ENCODE assay signal across 23 mouse cellular contexts in the genomic region with DNA sequence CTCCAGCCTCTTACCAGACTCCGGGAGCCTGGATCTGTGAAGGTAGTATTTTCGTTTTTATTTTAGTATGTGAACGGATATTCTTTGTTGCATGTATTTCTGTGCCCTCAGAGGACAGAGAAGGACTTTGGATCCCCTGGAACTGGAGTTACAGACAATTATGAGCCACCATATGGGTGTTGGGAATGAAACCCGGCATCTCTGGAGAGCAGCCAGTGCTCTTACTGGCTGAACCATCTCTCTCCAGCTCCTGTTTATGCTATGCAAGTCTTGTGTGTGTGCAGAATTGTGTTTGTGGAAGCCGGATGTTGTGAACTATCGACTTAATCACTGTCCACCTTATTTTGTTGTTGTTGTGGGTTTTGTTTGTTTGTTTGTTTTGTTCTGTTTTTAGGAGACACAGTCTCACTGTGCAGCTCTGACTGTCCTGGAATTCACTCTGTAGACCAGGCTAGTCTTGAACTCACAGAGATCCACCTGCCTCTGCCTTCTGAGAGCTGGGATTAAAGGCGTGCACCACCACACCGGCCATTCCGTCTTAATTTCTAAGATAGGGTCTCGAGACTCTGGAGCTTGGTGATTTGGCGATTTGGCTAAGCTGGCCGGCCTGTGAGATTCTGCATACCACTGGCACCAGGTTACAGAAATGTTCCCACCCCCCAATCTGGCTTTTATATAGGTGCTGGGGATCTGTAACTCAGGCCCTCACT. TPM values are rescaled to one million over a fixed set of nuclear protein-coding genes. Genes with fewer than 3 reads are reported as not detected.
DNase-seq lines count a peak whose midpoint lies in the region; ATAC-seq lines count a peak whose summit lies in the region.
"Had no signal": no experiment of that assay in that cellular context is flagged by ENCODE, and none has a peak within 500 bp of the region (broad histone marks: within the 10 kb centered on the region; RNA-seq: fewer than 3 reads in every experiment).

No protein-coding gene starts in this region.

- peaks cover 70% of the 10 kb centered on the region for H3K36me3 ChIP-seq in hindbrain, embryonic 10.5 days

- H3K4me3 ChIP-seq in hindbrain, embryonic 10.5 days: no peak overlapping the region
- H3K4me3 ChIP-seq: heart, embryonic 15.5 days; hindbrain, embryonic 15.5 days; limb, embryonic 13.5 days; liver, embryonic 12.5 days; megakaryocyte, embryonic 14.5 days; midbrain, embryonic 13.5 days had no signal

- intact Hi-C loops in heart, postnatal 25 days (cut with DNase I): no loop called here

- H3K4me1 ChIP-seq in hindbrain, embryonic 10.5 days (replicated peaks): peaks cover 4% of the 10 kb centered on the region
- H3K4me1 ChIP-seq: heart, embryonic 15.5 days; limb, embryonic 13.5 days had no signal

- no peak overlapping the region for H3K27ac ChIP-seq in hindbrain, embryonic 10.5 days
- H3K27ac ChIP-seq: heart, embryonic 15.5 days; hindbrain, embryonic 15.5 days; kidney, postnatal 0 days; limb, embryonic 13.5 days; liver, embryonic 12.5 days; midbrain, embryonic 13.5 days had no signal

- ATAC-seq in frontal cortex, adult (ENCODE audit: low TSS enrichment): 0 out of 2 replicates have a peak, but pooled peaks have one; percentile 15
- ATAC-seq: CD4-positive, CD25-positive, alpha-beta regulatory T cell, adult 4 months; liver, embryonic 12.5 days; midbrain, embryonic 13.5 days had no signal

- H3K27me3 ChIP-seq in hindbrain, embryonic 10.5 days (ENCODE audit: insufficient read depth, poor library complexity, severe bottlenecking): no peaks in the 10 kb centered on the region
- H3K27me3 ChIP-seq: heart, embryonic 15.5 days; hindbrain, embryonic 15.5 days; limb, embryonic 13.5 days; liver, embryonic 12.5 days; megakaryocyte, embryonic 14.5 days; midbrain, embryonic 13.5 days had no signal

- WGBS in hindbrain, embryonic 10.5 days: 94% methylated on average over 12 of the region's 12 CpGs

- no peak for DNase-seq in frontal cortex, postnatal 25 days (ENCODE audit: low spot score in 2 of 2)
- DNase-seq in right cerebral cortex, adult 18-20 months: peak; percentile 35
- no peak for DNase-seq in right cerebral cortex, postnatal 14 days
- DNase-seq in cerebellum, adult 9-11 months: peak; percentile 92
- no peak for DNase-seq in hindbrain, embryonic 10.5 days (ENCODE audit: low spot score)
- DNase-seq in heart, postnatal 25 days (ENCODE audit: low spot score): no peak
- DNase-seq: adrenal gland, postnatal 25 days; heart, postnatal 4 days; kidney, adult 2 months; lung, embryonic 14.5 days; lung, postnatal 36 days; right cerebral cortex, postnatal 25 days; spleen, adult 18-20 months; thymus, postnatal 14 days had no signal

- H3K9me3 ChIP-seq in hindbrain, embryonic 10.5 days: no peaks in the 10 kb centered on the region
- H3K9me3 ChIP-seq: heart, embryonic 15.5 days; hindbrain, embryonic 15.5 days; limb, embryonic 13.5 days; liver, embryonic 12.5 days; midbrain, embryonic 13.5 days had no signal

RNA-seq across cellular contexts. Expression of gene Ddx19a, which starts 38.4 kb away (rescaled TPM):
- 22.2 and 25.2 TPM in 2 replicates for polyA plus RNA-seq in hindbrain, embryonic 10.5 days (2016; fragmentation: Nextera tagmentation; extraction: Ambion mirVana)
- 10 to 100 TPM; 33.2 to 33.3 TPM for total RNA-seq in heart, postnatal 25 days (2021)

RNA-seq across cellular contexts. Expression of gene St3gal2, which starts 39.5 kb away (rescaled TPM):
- 27.0 and 27.1 TPM in 2 replicates for polyA plus RNA-seq in hindbrain, embryonic 10.5 days (2016; fragmentation: Nextera tagmentation; extraction: Ambion mirVana)
- 10 to 100 TPM; 22.9 to 29.4 TPM for total RNA-seq in heart, postnatal 25 days (2021)

RNA-seq across cellular contexts. Expression of gene Fuk, which starts 56.9 kb away (rescaled TPM):
- polyA plus RNA-seq in hindbrain, embryonic 10.5 days (2016; fragmentation: Nextera tagmentation; extraction: Ambion mirVana): 11.3 and 12.4 TPM in 2 replicates
- total RNA-seq in heart, postnatal 25 days (2021): 1 to 10 TPM; 4.6 to 5.4 TPM

Comparison
In these comparisons a context has a peak if more than half of its experiments do, and no peak if none do; other contexts are left out.
1. DNase-seq: peak in right cerebral cortex, adult 18-20 months (single experiment) and cerebellum, adult 9-11 months (single experiment); none in frontal cortex, postnatal 25 days (0 of 2), right cerebral cortex, postnatal 14 days (single experiment), hindbrain, embryonic 10.5 days (single experiment) and heart, postnatal 25 days (single experiment).